Mouse (Mus musculus): ENCODE data around the gene Stard13. TPM values are rescaled to one million over a fixed set of nuclear protein-coding genes. Genes with fewer than 3 reads are reported as not detected.

Gene Stard13
- polyA plus RNA-seq, 1 experiment, result 0.50 TPM

- H3K4me1 ChIP-seq (ENCODE audit: control insufficient read depth, insufficient read depth, low read length), result no peaks in the 10 kb centered on the region
- no peak overlapping the region for H3K4me3 ChIP-seq (ENCODE audit: insufficient read depth, low read length)
- no peak overlapping the region for H3K27ac ChIP-seq (ENCODE audit: insufficient read depth, low read depth, low read length)
- TF ChIP-seq CTCF (IDR thresholded peaks at IDR 0.05; ENCODE audit: low read depth, low read length) (no peak), POLR2A (IDR thresholded peaks at IDR 0.05; ENCODE audit: borderline replicate concordance, low read depth, low read length) (no peak)
Observed at GRCm38 (mm10) chr5:151170168-151170750, 63.4 kb downstream of the Stard13 start.

DNA sequence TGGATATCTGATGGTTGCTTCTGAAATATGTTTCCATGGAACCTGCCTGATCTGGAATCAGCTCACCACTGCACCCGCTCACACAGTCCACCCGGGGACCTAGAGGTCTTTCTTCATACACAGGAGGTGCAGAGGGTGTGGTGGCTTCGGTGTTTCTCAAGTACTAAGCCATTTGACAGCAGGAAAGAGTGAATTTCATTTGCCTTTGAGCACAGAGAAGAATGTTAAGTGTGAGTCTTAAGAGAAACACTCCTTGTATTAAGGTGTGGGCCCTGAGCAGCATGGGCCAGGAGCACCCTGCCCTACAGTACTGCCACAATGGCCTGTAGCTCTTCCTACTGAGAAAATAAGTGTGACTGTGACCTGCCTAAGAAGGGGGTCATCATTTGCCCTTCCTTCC, 65.4 kb downstream of the Stard13 start:
- no peak overlapping the region for H3K27ac ChIP-seq (ENCODE audit: insufficient read depth, low read depth, low read length)
- H3K4me1 ChIP-seq (ENCODE audit: control insufficient read depth, insufficient read depth, low read length), result no peaks in the 10 kb centered on the region
- TF ChIP-seq CTCF (IDR thresholded peaks at IDR 0.05; ENCODE audit: low read depth, low read length) (no peak), POLR2A (IDR thresholded peaks at IDR 0.05; ENCODE audit: borderline replicate concordance, low read depth, low read length) (no peak)
- no peak overlapping the region for H3K4me3 ChIP-seq (ENCODE audit: insufficient read depth, low read length)

GRCm38 (mm10) chr5:151167641-151168040, 66.0 kb downstream of the Stard13 start:
- H3K4me3 ChIP-seq (ENCODE audit: insufficient read depth, low read length), result no peak overlapping the region
- TF ChIP-seq POLR2A (IDR thresholded peaks at IDR 0.05; ENCODE audit: borderline replicate concordance, low read depth, low read length), result no peak
- no peak for TF ChIP-seq CTCF (IDR thresholded peaks at IDR 0.05; ENCODE audit: low read depth, low read length)
- no peaks in the 10 kb centered on the region for H3K4me1 ChIP-seq (ENCODE audit: control insufficient read depth, insufficient read depth, low read length)
- H3K27ac ChIP-seq (ENCODE audit: insufficient read depth, low read depth, low read length), result no peak overlapping the region

DNA sequence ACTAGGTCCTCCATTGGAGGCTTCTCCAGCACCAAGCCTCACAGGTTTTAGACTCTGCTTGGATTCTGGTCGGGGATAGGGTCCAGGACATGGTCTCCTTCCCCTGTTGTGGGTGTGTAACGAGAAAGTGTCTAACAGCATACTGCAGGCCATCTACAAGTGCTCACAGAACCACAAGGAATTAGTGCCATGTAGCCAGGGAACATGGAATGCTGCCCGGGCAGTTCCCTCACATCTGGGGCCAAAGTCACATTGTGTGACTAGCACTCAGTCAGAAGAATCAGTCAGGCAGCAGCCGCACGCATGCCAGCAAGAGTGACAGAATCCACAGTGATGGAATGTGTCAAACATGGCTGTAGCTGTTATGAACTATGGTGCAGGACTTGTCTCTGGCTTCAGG, 67.4 kb downstream of the Stard13 start:
- TF ChIP-seq POLR2A (IDR thresholded peaks at IDR 0.05; ENCODE audit: borderline replicate concordance, low read depth, low read length), result no peak
- TF ChIP-seq CTCF (IDR thresholded peaks at IDR 0.05; ENCODE audit: low read depth, low read length), result no peak
- no peak overlapping the region for H3K27ac ChIP-seq (ENCODE audit: insufficient read depth, low read depth, low read length)

GRCm38 (mm10) chr5:151165381-151166016, 68.1 kb downstream of the Stard13 start:
- H3K27ac ChIP-seq (ENCODE audit: insufficient read depth, low read depth, low read length), result no peak overlapping the region
- H3K4me1 ChIP-seq (ENCODE audit: control insufficient read depth, insufficient read depth, low read length), result no peaks in the 10 kb centered on the region
- TF ChIP-seq CTCF (IDR thresholded peaks at IDR 0.05; ENCODE audit: low read depth, low read length) (no peak), POLR2A (IDR thresholded peaks at IDR 0.05; ENCODE audit: borderline replicate concordance, low read depth, low read length) (no peak)
- H3K4me3 ChIP-seq (ENCODE audit: insufficient read depth, low read length), result no peak overlapping the region

More for the DNA sequence above, 67.4 kb downstream of the Stard13 start:
- H3K4me1 ChIP-seq (ENCODE audit: control insufficient read depth, insufficient read depth, low read length), result no peaks in the 10 kb centered on the region
- H3K4me3 ChIP-seq (ENCODE audit: insufficient read depth, low read length), result no peak overlapping the region

DNA sequence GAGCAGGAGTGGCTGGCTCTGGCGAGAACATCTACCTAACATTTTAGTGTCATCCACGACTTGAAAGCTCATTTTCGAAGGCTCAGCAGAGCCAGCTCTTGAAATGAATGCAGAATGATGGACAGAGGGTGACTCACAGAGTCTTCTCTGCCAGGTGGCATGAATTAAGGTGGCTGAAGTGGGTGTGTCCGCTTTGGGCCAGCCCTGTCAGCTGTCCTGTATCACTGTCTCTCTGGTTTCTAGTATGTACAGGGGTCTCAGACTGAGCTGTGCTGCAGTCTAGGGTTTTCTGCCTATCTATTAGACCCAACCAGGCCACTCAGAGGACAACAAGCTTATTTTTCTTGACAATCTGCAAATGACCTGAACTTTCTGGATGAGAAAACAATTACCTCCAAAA, 68.8 kb downstream of the Stard13 start:
- no peaks in the 10 kb centered on the region for H3K4me1 ChIP-seq (ENCODE audit: control insufficient read depth, insufficient read depth, low read length)
- H3K27ac ChIP-seq (ENCODE audit: insufficient read depth, low read depth, low read length), result no peak overlapping the region
- no peak overlapping the region for H3K4me3 ChIP-seq (ENCODE audit: insufficient read depth, low read length)
- TF ChIP-seq CTCF (IDR thresholded peaks at IDR 0.05; ENCODE audit: low read depth, low read length) (no peak), POLR2A (IDR thresholded peaks at IDR 0.05; ENCODE audit: borderline replicate concordance, low read depth, low read length) (no peak)

DNA sequence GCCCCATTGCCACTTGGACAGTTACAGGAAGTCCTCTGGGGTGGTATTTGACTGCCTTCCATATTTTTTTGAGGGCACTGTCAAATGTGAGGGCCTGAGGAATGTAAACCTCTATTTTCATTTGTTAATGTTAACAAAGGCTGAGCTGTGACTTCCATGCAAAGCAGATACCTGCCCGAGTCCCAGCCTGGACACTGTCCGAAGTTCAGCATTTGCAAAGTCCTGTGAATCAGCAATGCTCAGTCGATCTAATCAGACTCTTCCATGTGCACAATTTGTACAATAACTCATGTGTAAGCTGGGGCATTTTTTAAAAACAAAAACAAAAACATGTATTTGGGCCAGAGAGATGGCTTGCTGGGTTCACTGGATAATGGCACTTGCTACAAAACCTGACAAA, 71.0 kb downstream of the Stard13 start:
- H3K4me3 ChIP-seq (ENCODE audit: insufficient read depth, low read length), result no peak overlapping the region
- no peaks in the 10 kb centered on the region for H3K4me1 ChIP-seq (ENCODE audit: control insufficient read depth, insufficient read depth, low read length)
- no peak for TF ChIP-seq POLR2A (IDR thresholded peaks at IDR 0.05; ENCODE audit: borderline replicate concordance, low read depth, low read length)
- TF ChIP-seq CTCF (IDR thresholded peaks at IDR 0.05; ENCODE audit: low read depth, low read length), result no peak
- H3K27ac ChIP-seq (ENCODE audit: insufficient read depth, low read depth, low read length), result no peak overlapping the region

DNA sequence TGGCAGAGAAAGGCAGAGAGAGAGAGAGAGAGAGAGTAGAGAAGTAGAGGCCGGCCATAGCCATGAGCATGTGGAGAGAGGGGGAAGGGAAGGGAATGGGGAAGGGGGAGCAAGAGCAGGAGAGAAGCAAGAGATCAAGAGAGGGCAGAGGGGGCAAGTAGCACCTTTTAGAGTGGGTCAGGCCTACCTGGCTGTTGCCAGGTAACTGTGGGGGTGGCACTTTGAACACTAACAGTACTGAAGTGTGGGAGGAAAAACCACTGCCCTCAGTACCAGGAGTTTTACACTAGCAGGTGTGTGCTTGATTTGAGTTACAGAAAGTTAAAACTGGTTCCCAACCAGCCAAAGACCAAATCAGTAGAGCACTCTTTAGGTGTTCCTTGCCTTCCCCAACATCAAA, 78.4 kb downstream of the Stard13 start:
- H3K4me3 ChIP-seq (ENCODE audit: insufficient read depth, low read length), result no peak overlapping the region
- H3K4me1 ChIP-seq (ENCODE audit: control insufficient read depth, insufficient read depth, low read length), result 0 out of 2 replicates have a peak, but pooled peaks cover 5% of the 10 kb centered on the region
- no peak overlapping the region for H3K27ac ChIP-seq (ENCODE audit: insufficient read depth, low read depth, low read length)
- no peak for TF ChIP-seq POLR2A (IDR thresholded peaks at IDR 0.05; ENCODE audit: borderline replicate concordance, low read depth, low read length)
- TF ChIP-seq CTCF (IDR thresholded peaks at IDR 0.05; ENCODE audit: low read depth, low read length), result no peak

DNA sequence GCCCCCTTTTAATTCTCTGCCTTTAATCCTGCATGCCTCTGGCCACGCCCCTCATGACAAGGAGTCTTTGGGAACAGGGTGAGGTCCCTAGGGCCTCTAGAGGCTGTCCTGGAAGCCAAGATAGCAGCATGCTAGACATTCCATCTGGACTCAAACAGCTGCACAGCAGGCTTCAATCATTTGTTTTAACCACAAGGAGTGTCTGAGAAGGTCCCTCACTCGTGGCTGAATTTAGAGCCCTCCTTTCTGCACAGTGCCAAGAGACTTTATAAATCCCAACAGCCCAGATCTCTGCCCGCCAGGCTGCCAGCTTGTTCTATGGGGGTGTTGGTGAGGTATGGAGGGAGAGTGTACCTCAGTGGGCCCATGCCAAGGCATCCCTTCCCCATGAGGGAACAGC, 78.9 kb downstream of the Stard13 start:
- TF ChIP-seq CTCF (IDR thresholded peaks at IDR 0.05; ENCODE audit: low read depth, low read length) (no peak), POLR2A (IDR thresholded peaks at IDR 0.05; ENCODE audit: borderline replicate concordance, low read depth, low read length) (no peak)
- Histone ChIP-seq H3K27ac (ENCODE audit: insufficient read depth, low read depth, low read length) (no peak overlapping the region), H3K4me3 (ENCODE audit: insufficient read depth, low read length) (no peak overlapping the region), H3K4me1 (ENCODE audit: control insufficient read depth, insufficient read depth, low read length) (0 out of 2 replicates have a peak, but pooled peaks cover 5% of the 10 kb centered on the region)

DNA sequence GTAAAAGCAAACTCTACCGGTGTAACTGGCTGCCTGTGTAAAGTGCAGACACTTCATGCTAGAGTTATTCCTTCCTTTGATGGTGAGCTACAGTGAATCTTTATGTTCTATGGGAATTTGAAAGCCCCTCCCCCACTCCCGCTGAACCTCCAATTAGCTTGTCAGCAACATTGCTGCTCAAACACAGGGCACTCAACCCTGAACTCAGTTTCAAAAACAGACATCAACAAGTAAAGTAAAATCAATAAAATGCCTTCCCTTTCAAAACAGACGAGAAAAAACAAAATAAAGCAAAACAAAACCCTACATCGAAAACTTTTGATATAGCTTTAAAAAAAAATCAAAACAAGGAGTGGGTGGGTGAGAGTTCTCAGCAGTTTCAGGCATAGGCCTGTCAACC, 79.6 kb downstream of the Stard13 start:
- H3K4me1 ChIP-seq (ENCODE audit: control insufficient read depth, insufficient read depth, low read length), result 0 out of 2 replicates have a peak, but pooled peaks cover 5% of the 10 kb centered on the region
- H3K4me3 ChIP-seq (ENCODE audit: insufficient read depth, low read length), result no peak overlapping the region
- H3K27ac ChIP-seq (ENCODE audit: insufficient read depth, low read depth, low read length), result no peak overlapping the region
- TF ChIP-seq POLR2A (IDR thresholded peaks at IDR 0.05; ENCODE audit: borderline replicate concordance, low read depth, low read length) (no peak), CTCF (IDR thresholded peaks at IDR 0.05; ENCODE audit: low read depth, low read length) (no peak)
